Mouse (Mus musculus) liver, embryonic 14.5 days (tissue): ENCODE results near the gene Ssbp3.

Source experiments
- CTCF ChIP-seq: IDR thresholded peaks from 2 replicates; pipeline ENCODE4 v1.5.1; 2016; ENCODE audit warnings: antibody characterized with exemption, low read depth, control low read depth
- EP300 ChIP-seq: IDR thresholded peaks from 2 replicates; pipeline ENCODE4 v1.6.1; 2016; ENCODE audit warnings: antibody characterized with exemption, low read depth

- TF ChIP-seq CTCF (no peak), EP300 (no peak)
Observed at GRCm38 (mm10) chr4:107079716-107080115, 169.2 kb downstream of the Ssbp3 start.
